Mouse (Mus musculus) heart, postnatal 0 days (tissue): ENCODE data around the gene Eif4e2.

Experiments
- CTCF ChIP-seq: IDR thresholded peaks from 2 replicates; pipeline ENCODE4 v1.5.1; 2016; ENCODE audit warnings: antibody characterized with exemption, control low read depth, low read depth
- EP300 ChIP-seq: IDR thresholded peaks from 2 replicates; pipeline ENCODE4 v1.6.1; 2016; ENCODE audit warnings: antibody characterized with exemption, low read depth

DNA sequence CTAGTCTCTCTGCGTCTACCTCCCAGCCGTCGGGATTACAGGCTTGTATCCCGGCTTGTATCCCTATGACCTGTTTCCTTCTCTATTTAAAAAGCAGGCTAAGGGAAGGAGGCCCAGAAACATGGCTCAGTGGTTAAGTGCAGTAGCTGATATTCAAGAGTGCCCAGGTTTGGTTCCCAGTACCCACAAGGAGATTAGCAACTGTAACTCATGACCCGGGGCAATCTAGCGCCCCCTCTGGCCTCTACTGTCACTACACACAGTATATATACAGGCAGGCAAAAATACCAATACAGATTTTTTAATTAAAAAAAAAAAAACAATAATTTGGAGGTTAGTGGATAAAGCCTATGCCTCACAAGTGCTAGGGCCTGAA lies 68.7 kb downstream of the Eif4e2 start:
- TF ChIP-seq CTCF (no peak), EP300 (no peak)
